Mouse (Mus musculus): ENCODE results near the gene Zfp583.

- TF ChIP-seq CTCF (IDR thresholded peaks at IDR 0.05; ENCODE audit: extremely low read depth, insufficient read length, insufficient replicate concordance, low read depth, low read length) (peak; percentile 60; the same call in 1 of the 2 replicates), POLR2A (IDR thresholded peaks at IDR 0.05; ENCODE audit: low read depth, low read length) (peak; percentile 36; the same call in 1 of the 2 replicates)
These were observed 47.5 kb downstream of the Zfp583 start for GRCm38 (mm10) chr7:6283451-6284075.
